Mouse (Mus musculus) CH12.LX (cell line): Measurements from ENCODE around the gene 5730480H06Rik.

ENCODE experiments used
- POLR2AphosphoS2 ChIP-seq: IDR thresholded peaks from 2 replicates; pipeline ENCODE4 v1.6.1; 2011; ENCODE audit warnings: low read depth, low read length, improper control_type of control experiment
- SMC3 ChIP-seq: IDR thresholded peaks from 2 replicates; pipeline ENCODE4 v1.6.1; 2011; ENCODE audit warnings: low read depth, low read length, improper control_type of control experiment

DNA sequence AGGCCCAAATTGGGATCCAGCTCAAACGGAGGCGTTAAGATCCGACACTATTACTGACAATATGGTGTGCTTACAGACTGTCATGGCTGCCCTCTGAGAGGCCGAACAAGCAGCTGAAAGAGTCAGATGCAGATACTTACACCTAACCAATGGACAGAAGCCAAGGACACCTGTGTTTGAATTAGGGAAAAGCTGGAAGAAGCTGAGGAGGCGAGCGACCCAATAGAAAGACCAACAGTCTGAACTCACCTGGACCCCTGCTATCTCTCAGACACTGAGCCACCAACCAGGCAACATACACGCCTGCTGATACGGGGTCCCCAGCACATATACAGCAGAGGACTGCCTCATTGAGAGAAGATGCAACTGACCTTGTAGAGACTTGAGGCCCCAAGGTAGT lies at the start of gene 5730480H06Rik:
- TF ChIP-seq SMC3 (no peak), POLR2AphosphoS2 (no peak)
